Mouse (Mus musculus): Measurements from ENCODE around the gene Parp6.

DNA sequence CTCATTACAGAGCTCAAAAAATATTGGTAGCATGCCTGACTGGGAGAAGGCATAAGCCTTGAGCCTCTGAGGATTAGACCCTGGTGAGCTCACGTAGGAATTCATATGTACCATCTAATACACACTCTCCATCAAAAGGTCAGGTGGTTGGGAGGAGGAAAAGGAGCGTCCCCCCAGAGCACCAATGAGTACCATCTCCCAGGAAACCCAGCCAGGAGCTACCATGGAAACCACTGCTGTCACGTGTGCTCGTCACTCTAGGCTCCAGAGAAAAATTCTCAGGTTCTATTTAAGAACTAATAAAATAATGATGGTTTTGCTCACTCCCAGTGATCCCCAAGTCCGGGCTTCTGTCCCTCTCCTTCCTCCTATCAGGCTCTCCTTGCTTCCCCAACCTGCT is 28.8 kb upstream of the Parp6 start:
- TF ChIP-seq CTCF (IDR thresholded peaks at IDR 0.05; ENCODE audit: low read depth) (no peak), EP300 (optimal IDR thresholded peaks at IDR 0.05) (no peak)
